Mouse (Mus musculus) olfactory bulb, adult 2 months (tissue): ENCODE data around the gene A430078G23Rik.

Experiments used
- CTCF ChIP-seq: fragments of 200-500 bp; IDR thresholded peaks from 2 replicates; pipeline ENCODE4 v1.5.1; 2012; ENCODE audit warnings: low read depth, mild to moderate bottlenecking, low read length, moderate library complexity; ENCODE audit not compliant: insufficient read depth
- POLR2A ChIP-seq: fragments of 200-500 bp; IDR thresholded peaks from 2 replicates; pipeline ENCODE4 v1.6.1; 2012; ENCODE audit warnings: mild to moderate bottlenecking, low read depth, low read length, moderate library complexity; ENCODE audit not compliant: insufficient read depth

DNA sequence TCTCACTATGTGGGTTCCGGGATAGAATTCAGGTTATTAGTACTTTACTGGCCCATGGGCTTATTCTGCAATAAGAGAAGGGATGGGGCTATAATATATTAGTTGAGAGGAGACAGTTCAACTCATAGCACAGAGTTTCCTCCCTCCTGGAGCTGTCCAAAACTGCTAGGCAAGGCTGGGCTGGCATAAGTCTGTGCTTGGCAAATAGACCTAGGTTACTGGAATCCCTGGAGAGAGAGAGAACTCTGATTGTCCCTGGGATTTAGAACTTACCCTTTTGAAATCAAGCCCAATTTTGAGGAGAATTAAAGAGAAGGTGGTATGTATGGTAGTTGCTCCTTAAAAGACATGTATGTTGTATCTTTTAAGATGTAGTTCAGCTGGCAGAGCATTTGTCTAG lies 36.3 kb downstream of the A430078G23Rik start:
- TF ChIP-seq POLR2A (no peak), CTCF (no peak)
